Mouse (Mus musculus) olfactory bulb, adult 2 months (tissue): ENCODE results near the gene Dock2. TPM values are rescaled to one million over a fixed set of nuclear protein-coding genes. Genes with fewer than 3 reads are reported as not detected.

Source experiments
- H3K27ac ChIP-seq: fragments of 200-500 bp; 2 replicates; pipeline ENCODE4 v1.5.1; 2012; ENCODE audit warnings: low read depth, low read length; ENCODE audit not compliant: insufficient read depth
- H3K4me1 ChIP-seq: fragments of 200-500 bp; 2 replicates; pipeline ENCODE4 v1.6.1; 2012; ENCODE audit warnings: low read length; ENCODE audit not compliant: control insufficient read depth, insufficient read depth
- H3K4me3 ChIP-seq: fragments of 200-500 bp; 2 replicates; pipeline ENCODE4 v1.5.1; 2012; ENCODE audit warnings: mild to moderate bottlenecking, low read depth, low read length, moderate library complexity; ENCODE audit not compliant: insufficient read depth
- CTCF ChIP-seq: fragments of 200-500 bp; IDR thresholded peaks from 2 replicates; pipeline ENCODE4 v1.5.1; 2012; ENCODE audit warnings: low read depth, mild to moderate bottlenecking, low read length, moderate library complexity; ENCODE audit not compliant: insufficient read depth
- POLR2A ChIP-seq: fragments of 200-500 bp; IDR thresholded peaks from 2 replicates; pipeline ENCODE4 v1.6.1; 2012; ENCODE audit warnings: mild to moderate bottlenecking, low read depth, low read length, moderate library complexity; ENCODE audit not compliant: insufficient read depth
- WGBS: fragments of 180-500 bp; shearing (Covaris S2); methylation state at CpG from one replicate; pipeline ENCODE4 v1.1.7; 2018; 5-methylcytosine and 5-hydroxymethylcytosine counted together
- polyA plus RNA-seq: library from polyadenylated mRNA; stranded (reverse); fragments of >200 nt; gene quantifications from 2 replicates; pipeline ENCODE4 v1.2.4, GENCODE M21; 2012; ENCODE audit warnings: low replicate concordance; ENCODE audit not compliant: missing spikeins, insufficient read depth, insufficient read length

The Dock2 gene
- polyA plus RNA-seq, 1 experiment = not detected

DNA sequence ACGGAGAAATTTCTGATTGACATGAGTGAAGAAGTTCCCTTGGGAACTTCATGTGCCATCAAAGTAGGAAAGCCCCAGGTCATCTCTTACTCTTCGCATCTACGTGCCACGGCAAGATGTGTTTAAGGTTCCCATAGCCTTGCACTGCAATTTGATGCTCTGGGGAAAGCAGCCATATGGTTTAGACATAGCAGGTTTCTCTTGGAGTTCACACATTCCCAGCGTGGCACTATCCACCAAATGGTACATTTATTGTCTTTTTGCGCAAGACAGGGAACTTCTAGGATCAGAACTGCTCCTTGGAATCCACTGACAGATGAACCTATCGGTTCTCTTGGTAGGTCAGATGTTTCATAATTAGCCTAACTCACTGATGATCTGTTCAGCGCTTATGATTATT lies 382.3 kb downstream of the Dock2 start:
- 94% methylated on average over 8 of the region's 8 CpGs for WGBS

DNA sequence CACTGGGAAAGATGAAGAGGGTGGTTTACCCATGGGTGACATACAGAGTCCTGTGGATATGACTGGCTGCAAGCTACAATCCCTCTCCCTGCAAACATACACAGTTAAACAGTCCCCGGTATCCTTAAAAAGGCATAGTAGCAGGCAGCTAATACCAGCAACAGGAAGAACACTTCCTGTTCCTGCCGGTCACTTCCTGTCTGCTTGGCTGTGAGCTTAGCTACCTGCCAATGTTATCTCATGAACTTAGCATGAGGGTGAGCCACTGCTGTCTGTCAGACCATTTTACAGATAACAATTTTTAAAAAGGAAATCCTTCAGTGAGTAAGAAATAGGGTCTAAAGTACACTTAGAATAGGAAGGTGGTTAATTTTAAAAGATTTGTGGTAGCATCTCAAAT lies 385.1 kb downstream of the Dock2 start:
- H3K27ac ChIP-seq = no peak overlapping the region
- no peak overlapping the region for H3K4me3 ChIP-seq
- 100% methylated on average over 2 of the region's 2 CpGs for WGBS
- H3K4me1 ChIP-seq = peaks cover 3% of the 10 kb centered on the region; the same call in 1 of the 2 replicates
- TF ChIP-seq CTCF (no peak), POLR2A (no peak)

More for the DNA sequence above, 382.3 kb downstream of the Dock2 start:
- TF ChIP-seq CTCF = no peak
- TF ChIP-seq POLR2A = no peak
- Histone ChIP-seq H3K4me3 (no peak overlapping the region), H3K27ac (no peak overlapping the region), H3K4me1 (peaks cover 3% of the 10 kb centered on the region; the same call in 1 of the 2 replicates)

DNA sequence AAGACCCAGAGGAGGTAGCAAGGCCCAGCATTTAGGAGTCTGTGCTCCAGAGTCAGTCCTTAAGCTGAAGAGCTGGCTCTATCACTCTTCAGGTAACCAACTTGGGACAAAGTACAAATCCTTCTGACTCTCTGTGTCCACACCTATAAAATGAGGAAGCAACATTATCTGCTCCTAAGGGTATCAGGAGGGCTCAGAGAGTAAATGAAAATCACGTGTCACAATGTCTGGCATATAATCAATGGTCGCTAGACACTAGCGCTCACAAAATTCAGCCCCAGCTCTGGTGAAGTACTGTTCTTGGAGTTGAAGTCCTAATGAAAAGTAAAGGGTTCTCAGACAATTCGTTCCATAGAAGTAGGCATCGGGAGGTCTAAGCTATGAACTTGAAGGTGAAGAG lies 386.0 kb downstream of the Dock2 start:
- WGBS = 92% methylated on average over 5 of the region's 5 CpGs
- no peak overlapping the region for H3K27ac ChIP-seq
- peaks cover 3% of the 10 kb centered on the region; the same call in 1 of the 2 replicates for H3K4me1 ChIP-seq
- TF ChIP-seq CTCF (no peak), POLR2A (no peak)
- H3K4me3 ChIP-seq = no peak overlapping the region

DNA sequence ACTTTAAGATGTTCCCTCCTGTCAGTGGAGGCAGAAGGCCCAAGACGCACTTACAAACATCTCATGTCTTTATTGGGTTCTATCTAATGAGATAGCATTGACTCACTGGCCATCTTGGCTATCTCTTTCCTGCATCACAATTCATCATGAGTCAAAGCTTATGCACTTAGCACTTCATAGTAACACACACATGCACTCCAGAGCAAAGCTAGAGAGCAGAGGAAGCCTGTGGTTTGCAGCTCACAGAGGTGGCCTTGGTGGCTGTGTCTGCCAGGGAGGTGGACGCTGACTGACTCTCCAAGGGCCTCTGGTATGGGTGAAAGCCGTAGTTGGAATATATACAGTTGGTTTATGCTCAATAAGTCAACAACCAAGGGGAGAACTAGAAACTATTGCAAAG lies 387.9 kb downstream of the Dock2 start:
- H3K27ac ChIP-seq = no peak overlapping the region
- 93% methylated on average over 3 of the region's 3 CpGs for WGBS
- peaks cover 1% of the 10 kb centered on the region; the same call in 1 of the 2 replicates for H3K4me1 ChIP-seq
- TF ChIP-seq POLR2A = no peak
- no peak for TF ChIP-seq CTCF
- no peak overlapping the region for H3K4me3 ChIP-seq

- no peaks in the 10 kb centered on the region for H3K4me1 ChIP-seq
- H3K4me3 ChIP-seq = no peak overlapping the region
- WGBS = 50% methylated on average over 4 of the region's 4 CpGs
- TF ChIP-seq CTCF = no peak
- TF ChIP-seq POLR2A = no peak
- no peak overlapping the region for H3K27ac ChIP-seq
These were observed 391.6 kb downstream of the Dock2 start for GRCm38 (mm10) chr11:34392105-34392504.

DNA sequence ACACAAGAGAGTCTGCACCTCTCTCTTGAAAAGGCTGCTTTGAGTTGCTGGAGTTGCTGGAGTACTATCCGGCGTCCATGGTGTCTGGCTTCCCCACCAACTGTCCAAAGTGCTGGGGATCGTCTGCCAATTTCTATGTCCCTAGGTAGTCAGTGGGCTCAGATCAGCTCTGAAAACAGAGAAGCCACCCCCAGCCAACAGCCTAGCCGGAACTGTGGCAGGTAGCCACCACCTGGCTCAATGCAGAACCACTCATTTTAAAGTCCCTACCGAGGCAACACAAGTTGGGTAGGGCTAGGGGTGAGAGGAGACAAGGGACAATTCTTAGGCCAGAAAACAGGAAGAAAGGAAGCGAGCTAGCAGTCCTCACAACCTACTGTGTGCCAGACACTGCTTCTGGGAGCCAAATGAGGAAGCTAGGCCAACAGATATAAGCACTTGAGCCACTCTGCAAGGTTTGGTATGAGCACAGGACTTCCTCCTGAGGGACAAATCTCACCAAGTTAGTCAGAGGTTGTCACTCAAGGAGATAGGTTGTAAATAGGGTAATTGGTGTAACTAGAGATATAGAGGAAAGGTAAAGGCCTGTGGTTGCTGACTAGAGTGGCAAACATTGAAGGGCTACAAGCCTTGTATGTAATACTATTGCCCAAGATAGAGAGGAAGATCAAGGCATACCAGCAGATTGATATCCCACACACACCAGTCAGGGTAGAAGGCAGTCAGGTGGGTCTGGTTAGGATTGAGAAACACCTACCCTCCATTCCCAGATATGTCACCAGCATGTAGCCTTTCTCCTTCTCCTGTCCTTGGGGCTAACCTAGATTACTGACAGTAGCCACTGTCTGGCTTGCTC lies 394.2 kb downstream of the Dock2 start:
- H3K4me1 ChIP-seq = no peaks in the 10 kb centered on the region
- 92% methylated on average over 6 of the region's 6 CpGs for WGBS
- TF ChIP-seq POLR2A (no peak), CTCF (no peak)
- no peak overlapping the region for H3K27ac ChIP-seq
- no peak overlapping the region for H3K4me3 ChIP-seq

GRCm38 (mm10) chr11:34385001-34385688 lies 398.5 kb downstream of the Dock2 start:
- 37% methylated on average over 1 of the region's 1 CpGs for WGBS
- no peak for TF ChIP-seq POLR2A
- H3K4me1 ChIP-seq = no peaks in the 10 kb centered on the region

DNA sequence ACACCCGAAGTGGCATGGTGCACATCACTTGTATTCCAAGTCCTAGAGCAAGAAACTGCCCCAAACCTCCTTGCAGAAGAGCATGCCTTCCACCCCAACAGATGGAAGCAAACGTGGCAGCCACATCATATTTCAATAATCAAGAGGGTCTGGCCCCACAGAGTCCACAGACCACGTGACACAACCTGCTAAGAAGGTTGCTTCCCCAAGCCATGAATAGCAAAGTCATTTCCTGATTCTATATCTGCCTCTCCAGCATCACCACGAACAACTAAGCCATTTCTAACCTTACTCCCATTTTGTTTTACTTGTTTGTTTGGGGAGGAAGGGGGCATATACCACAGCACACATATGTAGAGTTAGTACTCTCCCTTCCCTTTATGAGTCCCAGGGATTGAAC lies 399.5 kb downstream of the Dock2 start:
- TF ChIP-seq POLR2A = no peak
- TF ChIP-seq CTCF = no peak
- 80% methylated on average over 4 of the region's 4 CpGs for WGBS
- Histone ChIP-seq H3K4me3 (no peak overlapping the region), H3K4me1 (no peaks in the 10 kb centered on the region), H3K27ac (no peak overlapping the region)

More at GRCm38 (mm10) chr11:34385001-34385688, 398.5 kb downstream of the Dock2 start:
- Histone ChIP-seq H3K27ac (no peak overlapping the region), H3K4me3 (no peak overlapping the region)

DNA sequence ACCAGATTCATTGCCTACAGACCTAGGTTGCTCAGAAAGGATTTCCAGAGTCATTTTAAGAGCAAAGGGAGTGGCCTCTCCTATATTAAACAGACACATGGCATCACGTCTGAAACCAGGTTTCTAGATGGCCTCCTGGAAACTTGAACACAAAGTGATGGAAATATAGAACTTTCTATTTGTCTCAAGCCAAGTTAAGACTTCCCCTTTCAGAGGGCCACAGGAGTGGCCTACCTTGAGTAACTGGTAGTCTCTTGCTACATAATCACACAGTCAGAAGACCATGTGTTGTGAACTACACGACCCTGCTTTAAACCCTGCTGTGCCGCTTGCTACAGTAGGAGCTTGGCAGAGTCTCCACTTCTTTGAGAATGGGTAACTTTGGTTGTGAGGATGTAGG lies 400.2 kb downstream of the Dock2 start:
- TF ChIP-seq CTCF (no peak), POLR2A (no peak)
- H3K27ac ChIP-seq = no peak overlapping the region
- H3K4me3 ChIP-seq = no peak overlapping the region
- WGBS = 90% methylated on average over 3 of the region's 3 CpGs
- H3K4me1 ChIP-seq = no peaks in the 10 kb centered on the region
